Mouse (Mus musculus) cerebellum, postnatal 4 days (tissue): ENCODE data around the gene Kcnk7.

ENCODE experiments used
- DNase-seq, 2 experiments: peaks; one replicate each; pipeline ENCODE4 v3.0.0; 2022; ENCODE audit warnings: low spot score in 2 of 2, mixed read lengths in 1 of 2

The Kcnk7 gene

DNA sequence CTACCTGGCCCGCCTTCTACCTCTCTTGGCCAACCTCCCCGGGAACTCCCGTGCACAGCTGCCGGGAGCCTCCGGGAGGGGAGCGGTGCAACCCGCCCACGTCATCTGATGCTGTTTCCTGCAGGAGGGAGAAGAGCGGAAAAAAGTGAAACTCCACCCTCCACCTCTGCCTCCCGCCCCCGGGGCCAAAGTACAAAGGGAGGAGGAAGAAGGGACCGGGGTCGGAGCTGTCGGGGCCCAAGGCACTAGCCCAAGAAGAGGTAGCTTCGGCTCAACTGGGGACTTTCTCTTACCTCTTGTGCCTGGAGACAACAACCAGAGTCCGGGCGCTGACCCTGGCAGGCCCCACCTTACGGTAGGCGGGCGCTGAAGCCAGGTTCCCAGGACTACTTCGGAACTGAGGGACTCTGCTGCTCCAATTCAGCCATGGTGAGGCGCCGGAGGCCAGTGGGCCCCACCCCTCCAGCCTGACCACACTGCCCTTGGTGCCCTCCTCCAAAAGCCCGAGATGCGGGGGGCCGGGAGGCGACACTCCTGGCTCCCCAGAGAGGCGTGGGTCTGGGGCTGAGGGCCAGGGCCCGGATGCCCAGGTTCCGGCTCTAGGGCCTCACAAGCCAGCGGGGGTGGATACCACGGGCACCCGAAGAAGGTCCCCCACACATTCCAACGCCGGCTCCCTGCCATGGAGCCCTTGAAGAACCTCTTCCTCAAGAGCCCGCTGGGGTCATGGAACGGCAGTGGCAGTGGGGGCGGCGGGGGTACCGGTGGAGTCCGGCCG, 14.4 kb upstream of the Kcnk7 start:
- DNase-seq = peak in 1 of 2 experiments; percentile 52

DNA sequence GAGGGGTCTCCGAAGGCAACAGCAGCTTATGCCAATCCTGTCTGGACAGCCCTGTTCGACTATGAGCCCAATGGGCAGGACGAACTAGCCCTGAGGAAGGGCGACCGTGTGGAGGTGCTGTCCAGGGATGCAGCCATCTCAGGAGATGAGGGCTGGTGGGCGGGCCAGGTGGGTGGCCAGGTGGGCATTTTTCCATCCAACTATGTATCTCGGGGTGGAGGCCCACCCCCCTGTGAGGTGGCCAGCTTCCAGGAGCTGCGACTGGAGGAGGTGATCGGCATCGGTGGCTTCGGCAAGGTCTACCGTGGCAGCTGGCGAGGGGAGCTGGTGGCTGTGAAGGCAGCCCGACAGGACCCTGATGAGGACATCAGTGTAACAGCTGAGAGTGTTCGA, 13.8 kb upstream of the Kcnk7 start:
- peak in 1 of 2 experiments; percentile 27 for DNase-seq

DNA sequence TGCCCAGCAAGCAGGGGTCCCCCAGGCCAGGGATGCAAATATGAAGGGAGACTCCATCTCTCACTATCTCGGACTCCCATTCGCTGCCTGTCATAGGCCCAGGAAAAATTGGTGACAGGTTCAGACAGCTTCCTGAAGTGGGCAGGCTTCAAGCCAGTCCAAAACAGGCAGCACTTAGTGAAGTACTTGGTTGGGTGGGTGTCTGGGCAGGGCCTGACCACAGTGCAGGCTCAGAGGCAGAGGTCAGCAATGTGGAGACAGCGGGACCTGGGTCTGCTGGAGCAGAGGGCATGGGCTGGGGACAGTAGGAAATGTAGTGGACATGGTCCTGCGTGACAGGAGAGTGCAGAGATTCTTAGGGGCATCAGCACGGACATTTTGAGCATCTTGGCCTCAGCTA, 12.6 kb upstream of the Kcnk7 start:
- DNase-seq = no peak

DNA sequence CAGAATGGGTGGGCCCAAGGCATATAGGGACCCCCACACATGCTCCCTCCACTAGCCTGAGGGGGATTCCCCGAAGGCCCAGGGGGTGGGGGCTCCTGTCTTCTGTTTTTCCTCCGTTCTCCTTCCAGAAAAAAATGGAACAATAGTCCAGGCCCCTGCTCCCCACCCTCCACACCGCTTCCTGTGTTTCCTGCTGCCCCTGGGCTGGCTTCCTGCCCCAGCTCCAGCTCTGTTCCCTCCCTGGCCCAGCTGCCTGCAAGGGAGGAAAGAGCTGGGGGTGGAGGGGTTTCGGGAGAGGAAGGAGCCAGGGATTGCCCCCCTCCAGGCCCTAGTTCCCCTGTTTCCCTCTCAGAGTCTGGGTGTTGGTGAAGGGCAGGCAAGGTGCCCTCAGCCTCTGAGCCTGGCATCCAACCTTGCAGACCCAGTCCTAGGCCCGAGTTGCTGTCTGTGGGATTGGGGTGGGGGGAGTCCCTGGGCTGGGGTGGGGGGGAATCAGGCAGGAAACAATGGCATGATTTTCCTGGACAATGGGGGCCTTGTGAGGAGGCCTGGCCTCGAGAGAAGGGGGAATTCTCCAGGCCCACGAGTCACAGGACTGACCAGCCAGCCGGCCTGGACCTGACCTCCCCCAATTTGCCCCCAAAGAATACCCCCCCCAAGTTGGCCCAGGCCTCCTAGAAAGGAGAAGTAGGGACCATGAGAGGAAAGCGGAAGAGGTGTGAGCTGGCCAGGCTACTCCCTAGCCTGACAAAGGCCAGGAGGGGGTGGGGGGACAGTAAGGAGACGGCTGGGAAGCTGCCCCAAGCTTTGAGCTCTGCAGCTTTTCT, 11.9 kb upstream of the Kcnk7 start:
- DNase-seq = no peak

DNA sequence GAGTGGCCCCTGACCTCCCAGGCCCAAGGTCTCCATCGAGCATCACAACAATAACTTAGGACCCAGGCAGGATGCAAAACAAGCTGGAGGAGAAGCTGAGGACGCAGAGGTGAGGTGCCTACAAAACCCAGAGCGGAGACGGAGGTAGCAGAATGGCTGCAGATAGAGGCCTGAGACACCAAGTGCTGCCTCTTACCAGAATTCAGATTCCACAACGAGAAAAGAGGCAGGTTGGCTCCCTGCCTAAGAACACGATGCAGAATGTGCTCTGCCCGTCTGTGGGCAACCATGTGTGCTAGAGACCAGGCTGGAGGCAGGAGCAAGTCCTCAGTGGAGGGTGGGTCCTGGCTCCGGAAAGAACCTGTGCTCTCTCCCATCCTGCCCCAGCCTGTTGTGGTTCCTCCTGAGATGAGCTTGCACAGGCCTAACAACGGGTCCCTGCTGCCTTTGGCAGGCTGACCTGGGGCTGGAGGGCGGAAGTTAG, 11.2 kb upstream of the Kcnk7 start:
- DNase-seq = no peak

DNA sequence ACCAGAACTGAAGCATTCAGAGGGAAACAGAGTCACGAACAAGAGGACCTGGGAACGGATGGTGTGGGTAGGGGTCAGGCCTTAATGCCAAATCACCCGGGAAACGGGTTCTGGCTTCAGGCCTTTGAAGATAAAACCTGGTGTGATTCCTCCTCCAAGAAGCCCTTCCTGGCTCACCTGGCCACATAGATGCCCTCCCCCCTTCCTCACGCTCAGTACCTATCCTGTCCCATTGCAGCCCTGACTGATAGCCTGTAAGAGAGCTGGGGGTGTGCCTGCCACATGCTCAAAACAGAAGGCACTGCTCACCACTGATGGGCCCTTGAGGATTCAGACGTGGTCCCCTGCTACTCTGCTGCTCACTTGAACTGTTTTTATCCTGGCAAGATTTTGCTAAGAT, 10.4 kb upstream of the Kcnk7 start:
- no peak for DNase-seq

DNA sequence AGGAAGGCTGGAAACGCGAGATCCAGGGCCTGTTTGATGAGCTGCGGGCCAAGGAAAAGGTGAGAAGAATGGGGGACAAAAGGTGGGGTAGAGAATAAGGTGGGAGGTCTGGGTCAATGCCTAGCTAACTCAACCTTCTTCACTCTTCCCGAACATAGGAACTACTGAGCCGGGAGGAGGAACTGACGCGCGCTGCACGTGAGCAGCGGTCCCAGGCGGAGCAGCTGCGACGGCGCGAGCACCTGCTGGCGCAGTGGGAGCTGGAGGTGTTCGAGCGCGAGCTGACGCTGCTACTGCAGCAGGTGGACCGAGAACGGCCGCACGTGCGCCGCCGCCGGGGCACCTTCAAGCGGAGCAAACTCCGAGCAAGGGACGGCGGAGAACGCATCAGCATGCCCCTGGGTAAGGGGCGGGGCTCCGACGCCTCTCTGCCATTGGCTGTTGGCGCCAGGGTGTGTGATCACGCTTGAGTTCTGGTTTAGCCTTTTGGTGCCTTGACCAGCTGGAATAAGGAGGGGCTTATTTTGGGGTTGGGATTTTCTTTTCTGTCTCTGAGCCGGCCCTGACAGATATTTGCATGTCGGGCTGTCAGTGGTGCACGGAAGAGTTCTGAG, 8.2 kb upstream of the Kcnk7 start:
- DNase-seq = no peak

DNA sequence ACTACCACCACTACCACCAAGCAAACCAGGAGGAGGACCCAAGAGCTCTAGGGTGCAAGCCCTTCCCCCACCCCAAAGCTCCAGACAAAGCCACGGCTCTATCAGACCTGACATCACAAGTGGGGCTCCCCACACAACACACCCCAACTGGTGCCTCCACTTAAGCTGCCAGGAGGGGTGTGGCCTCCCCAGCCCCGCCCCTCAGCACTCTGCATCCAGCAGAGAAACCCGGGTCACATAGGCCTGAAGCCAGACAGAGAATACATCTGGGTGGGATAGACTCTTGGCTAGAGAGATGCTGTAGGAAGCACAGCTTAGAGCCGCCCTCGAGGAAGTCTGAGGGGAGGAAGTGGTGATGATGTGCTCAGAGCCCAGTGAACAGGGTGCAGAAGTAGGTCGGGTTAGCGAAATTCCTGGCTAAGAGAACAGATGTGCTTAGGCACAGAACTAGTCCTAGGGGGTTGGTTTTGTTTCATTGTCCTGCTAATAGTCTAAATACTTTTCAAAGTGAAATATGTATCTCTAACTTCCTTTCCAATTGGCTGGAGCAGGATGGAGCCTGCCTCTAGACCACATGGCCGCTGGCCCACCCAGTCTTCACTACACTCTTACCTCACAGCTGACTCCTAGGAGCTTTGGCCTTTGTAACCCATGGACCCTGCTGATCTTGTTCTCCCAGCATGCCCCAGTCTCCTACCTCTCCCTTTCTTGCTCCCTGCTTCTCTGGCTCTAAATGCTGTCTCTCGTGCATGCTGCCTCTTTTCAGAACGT, 819 bp downstream of the Kcnk7 start:
- no peak for DNase-seq

DNA sequence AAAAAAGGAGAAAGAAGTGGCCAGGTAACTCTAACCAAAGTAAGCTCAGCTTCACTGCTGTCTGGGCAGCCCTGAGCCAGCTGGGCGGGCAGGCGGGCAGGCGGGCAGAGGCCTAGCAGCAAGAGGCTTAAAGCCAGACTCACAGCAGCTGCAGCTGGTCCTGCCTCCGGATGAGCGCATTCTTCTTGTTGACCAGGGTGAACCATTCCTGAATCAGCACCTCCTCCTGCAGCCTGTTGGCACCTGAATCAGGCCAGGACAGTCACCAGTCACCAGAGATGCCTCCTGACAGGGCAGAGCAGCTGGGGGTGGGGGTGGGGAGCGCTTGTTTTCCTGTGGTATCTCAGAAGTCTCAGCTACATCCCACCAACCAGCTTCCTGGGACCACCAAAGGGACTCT, 5.9 kb downstream of the Kcnk7 start:
- DNase-seq = no peak

DNA sequence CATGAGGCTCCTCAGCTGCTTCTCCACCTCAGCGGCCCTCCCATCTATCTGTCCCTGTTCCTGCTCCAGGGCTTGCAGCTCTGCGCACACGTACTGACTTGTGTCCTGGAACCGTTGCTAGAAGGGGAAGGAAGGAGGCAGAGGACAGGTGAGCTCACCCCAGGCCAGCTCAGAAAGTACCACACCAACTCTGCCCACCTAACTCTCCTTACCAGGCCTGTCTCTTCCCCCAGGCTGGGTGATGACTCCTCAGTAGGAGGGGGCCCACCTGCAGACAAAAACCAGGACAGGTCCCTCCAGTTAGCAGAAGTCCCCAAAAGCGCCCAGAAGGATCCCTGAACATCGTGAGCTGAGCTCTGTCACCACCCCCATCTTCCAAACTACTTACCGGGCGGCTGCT, 6.4 kb downstream of the Kcnk7 start:
- no peak for DNase-seq

DNA sequence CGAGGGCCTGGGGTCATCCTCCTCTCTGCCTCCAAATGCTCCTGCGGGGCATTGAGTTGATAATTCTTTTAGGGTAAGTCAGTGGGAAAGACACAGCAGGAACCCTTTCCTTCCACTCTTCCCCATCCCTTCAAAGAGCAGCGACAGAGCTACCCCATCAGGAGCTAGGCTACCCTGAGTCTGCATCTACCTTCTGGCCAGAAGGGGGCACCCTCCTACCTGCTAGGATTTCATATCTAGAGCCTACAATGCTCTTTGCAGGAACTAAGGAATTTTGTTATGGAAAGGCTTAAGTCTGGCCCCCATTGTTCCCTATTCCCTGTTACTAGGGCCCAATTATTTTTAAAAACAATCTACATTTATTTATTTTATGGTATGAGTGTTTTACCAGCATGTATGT, 7.1 kb downstream of the Kcnk7 start:
- DNase-seq = peak in 1 of 2 experiments; percentile 65

DNA sequence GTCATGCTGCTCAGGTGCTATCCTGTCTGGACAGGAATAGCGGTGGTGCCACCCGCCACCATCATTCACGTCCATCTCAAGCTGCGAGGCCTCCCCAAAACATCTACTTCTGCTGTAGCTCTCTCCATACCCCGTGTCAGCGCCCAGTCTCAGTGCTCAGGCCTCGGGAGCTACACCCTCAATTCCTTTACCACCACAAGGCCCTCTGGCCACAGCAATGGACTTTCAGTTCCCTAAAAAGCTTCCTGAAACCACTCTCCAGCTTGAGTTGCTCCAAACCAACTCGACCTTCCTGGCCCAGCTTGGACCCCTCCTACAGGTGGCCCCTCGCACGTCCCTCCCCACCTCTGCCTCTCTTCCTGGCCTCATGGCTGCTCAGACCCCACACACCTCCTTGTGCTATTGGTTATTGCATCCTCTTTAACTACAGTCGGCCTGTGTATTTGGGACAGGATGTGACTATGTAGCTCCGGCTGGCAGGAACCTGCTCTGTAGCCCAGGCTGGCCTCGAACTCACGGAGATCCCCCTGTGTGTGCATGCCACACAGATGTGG, 7.8 kb downstream of the Kcnk7 start:
- no peak for DNase-seq

DNA sequence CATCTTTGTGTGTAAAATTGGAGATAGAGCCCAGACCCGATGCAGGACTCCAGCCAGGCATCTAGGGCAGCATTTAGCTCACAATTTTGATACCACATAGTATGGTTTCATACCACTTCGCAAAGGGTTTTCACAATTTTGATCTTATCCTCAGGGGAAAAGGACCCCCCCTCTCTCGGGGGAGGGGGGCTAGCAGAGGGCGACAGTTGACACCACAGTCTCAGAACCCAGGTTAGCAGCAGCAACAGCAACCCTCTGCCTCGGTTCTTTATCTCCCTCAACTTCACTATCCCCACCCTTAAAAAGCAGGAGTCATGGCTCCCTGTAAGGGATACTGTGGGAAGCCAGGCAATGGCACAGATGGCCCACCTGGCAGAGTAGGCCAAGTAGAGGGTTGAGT, 9.1 kb downstream of the Kcnk7 start:
- no peak for DNase-seq

DNA sequence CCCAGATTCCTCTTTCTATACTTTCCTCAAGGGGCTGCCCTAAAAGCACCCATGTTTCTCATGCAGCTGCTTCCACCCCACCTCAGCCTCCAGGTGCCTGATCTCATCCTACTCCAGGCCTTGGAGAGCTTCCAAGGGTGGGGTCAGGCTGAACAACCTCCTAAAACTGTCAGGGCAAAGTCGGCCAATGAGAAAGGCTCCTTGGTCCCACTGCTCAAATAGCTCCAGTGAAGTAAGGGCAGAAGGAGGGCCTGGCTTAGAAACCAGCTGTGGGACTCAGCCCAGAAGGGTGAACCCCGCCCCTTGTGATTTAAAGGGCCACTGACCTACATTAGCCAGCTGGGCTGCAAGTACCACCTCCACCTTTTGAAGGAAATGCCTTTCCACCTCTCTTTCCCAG, 9.6 kb downstream of the Kcnk7 start:
- DNase-seq = no peak

DNA sequence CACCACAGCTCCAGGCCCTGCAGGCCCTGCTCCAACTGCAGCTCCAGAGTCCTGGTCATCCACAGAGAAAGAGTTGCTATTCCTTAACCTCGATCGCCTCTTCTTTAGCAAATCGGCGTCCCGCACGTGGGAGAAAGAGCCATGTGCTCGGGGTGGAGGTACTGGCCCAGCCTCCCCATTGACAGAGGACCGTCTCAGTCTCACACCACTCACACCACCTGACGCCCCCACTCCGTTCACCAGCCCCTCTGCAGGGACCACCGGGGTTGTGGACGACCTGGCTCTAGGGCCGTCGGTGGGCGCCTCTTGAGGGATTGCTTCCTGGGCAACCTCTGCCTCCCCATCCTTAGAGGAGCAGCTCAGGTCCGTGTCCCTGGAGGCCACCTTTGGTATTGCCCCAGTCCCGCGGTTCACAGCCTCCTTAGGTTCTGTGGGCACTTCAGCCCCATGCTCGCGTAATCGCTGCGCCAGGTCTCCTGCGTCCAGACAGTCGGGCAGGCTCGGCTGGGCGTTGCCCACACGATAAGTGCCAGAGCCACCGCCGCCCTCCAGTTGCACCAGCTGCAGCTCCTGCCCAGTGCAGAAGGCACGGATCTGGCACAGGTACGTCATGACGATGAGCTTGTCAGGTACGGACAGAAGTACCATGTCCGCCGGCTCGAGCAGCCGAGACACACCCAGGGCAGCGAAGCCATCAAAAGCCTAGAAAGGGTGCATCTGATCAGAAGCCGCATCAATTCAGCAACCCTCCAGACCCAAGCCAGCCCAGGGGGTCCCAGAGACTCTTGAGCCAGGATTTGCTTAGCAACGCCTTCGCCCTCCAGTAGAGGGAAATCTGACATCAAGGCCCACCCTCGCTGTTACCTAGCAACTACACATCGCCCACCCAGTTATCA, 11.9 kb downstream of the Kcnk7 start:
- peak in 1 of 2 experiments; percentile 54 for DNase-seq

DNA sequence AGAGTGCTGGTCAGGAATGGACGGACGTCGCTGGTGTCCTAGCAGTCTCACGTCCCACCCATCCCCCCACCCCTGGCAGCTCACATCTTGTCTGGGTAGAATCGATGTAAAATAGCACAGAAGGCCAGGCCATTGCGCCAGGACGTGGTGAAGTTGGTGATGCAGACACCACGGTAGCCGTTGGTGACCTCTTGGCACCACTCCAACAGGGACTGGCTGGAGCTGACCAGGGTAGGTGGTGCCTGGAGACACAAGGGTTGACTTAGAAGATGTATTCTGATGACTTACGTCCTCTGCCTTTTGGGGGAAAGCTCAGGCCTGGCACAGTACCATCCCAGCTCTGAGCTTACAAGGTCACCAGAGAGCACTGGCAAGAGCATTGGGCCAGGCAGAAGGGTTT, 12.8 kb downstream of the Kcnk7 start:
- DNase-seq = no peak

DNA sequence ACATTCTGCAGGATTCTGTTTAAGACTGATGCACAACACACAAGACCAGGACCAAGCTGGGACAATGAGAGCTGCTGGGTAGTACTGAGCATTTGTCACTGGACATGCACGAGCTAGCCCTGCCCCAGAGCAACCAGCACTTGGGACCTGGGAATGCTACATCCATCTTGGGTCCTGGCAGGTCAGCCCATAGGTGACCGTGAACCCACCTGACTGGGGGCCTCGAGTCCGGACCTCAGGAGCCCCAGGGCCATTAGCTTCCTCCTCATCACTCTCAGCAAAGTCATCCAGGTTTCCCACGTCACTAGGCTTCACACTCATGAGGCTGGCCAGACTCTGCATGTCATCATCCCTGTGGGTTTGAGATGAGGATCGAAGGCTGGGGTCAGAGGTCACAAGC, 17.1 kb downstream of the Kcnk7 start:
- no peak for DNase-seq

DNA sequence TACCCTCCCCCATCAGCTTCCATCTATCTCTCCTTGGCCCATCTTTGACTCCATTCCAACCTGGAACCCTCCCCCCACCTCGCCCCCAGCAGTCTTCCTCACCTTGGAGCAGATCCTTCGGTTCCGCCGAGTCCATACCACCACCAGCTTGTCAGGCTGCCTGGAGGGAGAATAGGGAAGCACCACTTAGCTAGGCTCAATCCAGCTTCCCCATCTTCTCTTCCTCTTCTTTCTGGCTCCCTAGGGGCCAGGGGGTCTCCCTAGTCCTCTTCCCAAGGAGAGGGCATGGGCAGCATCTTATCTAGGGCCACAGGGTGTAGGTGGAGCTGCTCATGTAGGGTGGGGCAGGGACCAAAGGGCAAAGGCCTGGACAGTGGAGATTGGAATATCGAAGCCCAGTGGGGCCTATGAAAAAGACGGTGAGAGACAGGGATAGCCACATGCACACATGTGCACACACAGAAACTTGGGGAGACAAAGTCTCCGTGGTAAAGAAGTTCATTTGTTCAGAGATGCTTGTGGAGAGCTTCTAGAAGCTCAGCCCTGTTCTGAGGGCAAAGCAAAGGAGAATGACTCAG, 18.8 kb downstream of the Kcnk7 start:
- DNase-seq = no peak

DNA sequence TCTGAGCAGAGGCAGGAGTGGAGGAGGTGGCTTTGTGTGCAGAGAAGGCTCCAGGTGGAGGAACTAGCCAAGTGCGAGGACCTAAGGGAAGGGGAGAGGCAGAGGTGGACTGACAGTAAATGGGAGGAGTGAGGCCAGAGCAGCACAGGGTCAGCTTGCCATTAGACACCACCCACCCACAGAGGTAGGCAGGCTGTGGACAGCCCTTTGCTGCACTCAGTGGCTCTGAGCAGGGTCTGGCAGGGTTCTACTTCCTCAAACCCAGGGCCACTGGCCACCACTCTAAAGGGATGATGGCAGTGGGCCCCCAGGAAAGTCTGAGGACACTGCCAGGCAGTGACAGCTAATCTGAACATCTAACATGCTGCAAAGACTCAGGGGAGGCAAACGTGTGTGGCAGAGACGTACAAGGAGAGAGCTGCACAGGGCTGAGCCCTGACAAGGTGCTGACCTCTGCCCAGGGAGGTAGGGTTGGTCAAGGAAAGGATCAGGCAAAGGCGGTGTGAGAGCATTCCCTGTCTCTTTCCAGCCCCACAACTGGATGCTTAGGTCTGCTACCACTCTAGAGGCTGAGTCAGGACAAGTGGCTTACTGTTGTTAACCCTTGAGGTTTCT, 19.9 kb downstream of the Kcnk7 start:
- DNase-seq = no peak

DNA sequence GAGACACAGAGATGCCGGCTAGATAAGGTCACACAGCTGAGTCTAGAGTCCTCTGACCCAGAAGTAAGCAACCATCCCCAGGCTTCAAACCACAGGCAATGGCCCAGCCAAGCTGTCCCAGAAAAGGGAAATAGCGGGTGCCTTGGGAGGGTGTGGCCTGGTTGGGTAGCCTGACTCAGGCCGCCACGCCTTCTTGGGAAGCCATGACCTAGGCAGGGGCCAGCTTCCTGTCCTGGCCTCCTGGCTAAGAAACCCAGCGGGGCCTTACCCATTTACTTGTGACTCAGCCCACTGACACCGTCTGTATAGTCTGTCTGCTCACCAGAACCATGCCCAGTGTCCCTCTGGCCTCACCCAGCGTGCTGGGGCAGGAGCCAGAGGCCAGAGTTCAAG, 20.4 kb downstream of the Kcnk7 start:
- DNase-seq = no peak
